Mouse (Mus musculus) erythroblast, embryonic 14.5 days (primary cell): ENCODE measurements around the gene Ndufa13.

ENCODE experiments used
- GATA1 ChIP-seq: IDR thresholded peaks from 2 replicates; pipeline ENCODE4 v1.6.1; 2012; ENCODE audit warnings: low read length, inconsistent platforms, mixed read lengths
- TAL1 ChIP-seq: IDR thresholded peaks from 3 replicates; pipeline ENCODE4 v1.6.1; 2012; ENCODE audit warnings: low read length, inconsistent platforms, mixed read lengths

- TF ChIP-seq GATA1 (no peak), TAL1 (no peak)
These were observed 24.5 kb upstream of the Ndufa13 start for GRCm38 (mm10) chr8:69926901-69927300.
